18 mouse cellular contexts compared by ENCODE assay signal in genomic region chr9:29250813-29251212, GRCm38 (mm10).
DNase-seq lines count a peak whose midpoint lies in the region; ATAC-seq and TF ChIP-seq lines count a peak whose summit lies in the region.
"Had no signal": no experiment of that assay in that cellular context is flagged by ENCODE, and none has a peak within 500 bp of the region (broad histone marks: within the 10 kb centered on the region; RNA-seq: fewer than 3 reads in every experiment).

No protein-coding gene starts in this region.

- no peaks in the 10 kb centered on the region for H3K9me3 ChIP-seq in heart, postnatal 0 days (replicated peaks; ENCODE audit: control insufficient read depth, low read length)
- no peaks in the 10 kb centered on the region for H3K9me3 ChIP-seq in lung, embryonic 14.5 days (ENCODE audit: low read depth, low read length)
- H3K9me3 ChIP-seq: hindbrain, embryonic 12.5 days; limb, embryonic 10.5 days; liver, embryonic 13.5 days; midbrain, embryonic 15.5 days had no signal

- H3K27me3 ChIP-seq in heart, postnatal 0 days (ENCODE audit: control insufficient read depth, insufficient read depth, low read length), result no peaks in the 10 kb centered on the region
- no peaks in the 10 kb centered on the region for H3K27me3 ChIP-seq in lung, embryonic 14.5 days (ENCODE audit: insufficient read depth, low read length)
- H3K27me3 ChIP-seq: hindbrain, embryonic 12.5 days; liver, embryonic 13.5 days; midbrain, embryonic 15.5 days had no signal

- WGBS in heart, postnatal 0 days, result 56% methylated on average over 3 of the region's 3 CpGs
- 58% methylated on average over 3 of the region's 3 CpGs for WGBS in lung, embryonic 14.5 days

- H3K36me3 ChIP-seq in heart, postnatal 0 days (replicated peaks; ENCODE audit: control insufficient read depth, insufficient read depth, low read length), result no peaks in the 10 kb centered on the region
- H3K36me3 ChIP-seq in lung, embryonic 14.5 days (ENCODE audit: insufficient read depth), result no peaks in the 10 kb centered on the region
- H3K36me3 ChIP-seq: hindbrain, embryonic 12.5 days; limb, embryonic 10.5 days; liver, embryonic 13.5 days; midbrain, embryonic 15.5 days had no signal

- ATAC-seq in heart, postnatal 0 days (ENCODE audit: insufficient read depth, low read depth), result no peak
- no peak for ATAC-seq in lung, embryonic 14.5 days (ENCODE audit: insufficient read depth)
- ATAC-seq: midbrain, embryonic 15.5 days had no signal

- TF ChIP-seq EP300 in heart, postnatal 0 days (IDR thresholded peaks at IDR 0.05; ENCODE audit: low read depth), result no peak

- no peak for DNase-seq in heart, postnatal 0 days (ENCODE audit: low spot score)
- DNase-seq in heart, adult 9 months (ENCODE audit: low spot score in 2 of 2), result no peak
- DNase-seq in lung, embryonic 14.5 days, result peak; percentile 22
- DNase-seq in lung, postnatal 4 days, result no peak
- peak; percentile 1 for DNase-seq in NIH3T3 (ENCODE audit: low read depth)
- peak; percentile 34 for DNase-seq in retina, embryonic 14.5 days (ENCODE audit: low spot score)
- no peak for DNase-seq in right cerebral cortex, adult 2 months (ENCODE audit: low spot score in 2 of 2)
- no peak for DNase-seq in urinary bladder, adult 18-20 months (ENCODE audit: low spot score in 2 of 2)
- DNase-seq: adrenal gland, adult 2 months; cerebellum, adult 2 months; kidney, adult 18-20 months; kidney, postnatal 4 days; layer of hippocampus, postnatal 36 days; liver, embryonic 13.5 days had no signal

- no peak overlapping the region for H3K27ac ChIP-seq in heart, postnatal 0 days (ENCODE audit: low read depth)
- no peak overlapping the region for H3K27ac ChIP-seq in lung, embryonic 14.5 days (ENCODE audit: low read depth)
- H3K27ac ChIP-seq: hindbrain, embryonic 12.5 days; limb, embryonic 10.5 days; liver, embryonic 13.5 days; midbrain, embryonic 15.5 days had no signal

- peaks cover 10% of the 10 kb centered on the region for H3K4me1 ChIP-seq in heart, postnatal 0 days (ENCODE audit: control insufficient read depth, insufficient read depth)
- no peaks in the 10 kb centered on the region for H3K4me1 ChIP-seq in lung, embryonic 14.5 days (ENCODE audit: insufficient read depth)
- H3K4me1 ChIP-seq: limb, embryonic 10.5 days; liver, embryonic 13.5 days had no signal

- H3K9ac ChIP-seq in heart, postnatal 0 days (replicated peaks; ENCODE audit: low read depth, low read length), result no peak overlapping the region
- no peak overlapping the region for H3K9ac ChIP-seq in lung, embryonic 14.5 days
- H3K9ac ChIP-seq: hindbrain, embryonic 12.5 days; liver, embryonic 13.5 days; midbrain, embryonic 15.5 days had no signal

- H3K4me2 ChIP-seq in heart, postnatal 0 days (ENCODE audit: low read depth, low read length), result no peak overlapping the region
- H3K4me2 ChIP-seq in lung, embryonic 14.5 days, result no peak overlapping the region
- H3K4me2 ChIP-seq: hindbrain, embryonic 12.5 days; liver, embryonic 13.5 days; midbrain, embryonic 15.5 days had no signal

- peak; percentile 38; the same call in 1 of the 2 replicates for TF ChIP-seq CTCF in heart, postnatal 0 days (IDR thresholded peaks at IDR 0.05; ENCODE audit: low read depth)
- TF ChIP-seq CTCF in lung, embryonic 14.5 days (IDR thresholded peaks at IDR 0.05; ENCODE audit: low read depth), result peak; percentile 50

- H3K4me3 ChIP-seq in heart, postnatal 0 days (ENCODE audit: low read depth, low read length), result no peak overlapping the region
- H3K4me3 ChIP-seq in lung, embryonic 14.5 days (ENCODE audit: low read depth, low read length), result no peak overlapping the region
- H3K4me3 ChIP-seq: erythroblast, embryonic 14.5 days; hindbrain, embryonic 12.5 days; limb, embryonic 10.5 days; liver, embryonic 13.5 days; midbrain, embryonic 15.5 days had no signal

Comparison
In these comparisons a context has a peak if more than half of its experiments do, and no peak if none do; other contexts are left out.
1. DNase-seq: peak in lung, embryonic 14.5 days (single experiment), NIH3T3 (single experiment) and retina, embryonic 14.5 days (single experiment); none in heart, postnatal 0 days (single experiment), heart, adult 9 months (0 of 2), lung, postnatal 4 days (0 of 2), right cerebral cortex, adult 2 months (0 of 2) and urinary bladder, adult 18-20 months (0 of 2).